Mouse (Mus musculus) liver, adult 2 months (tissue): ENCODE measurements around the gene Plcg1. TPM values are rescaled to one million over a fixed set of nuclear protein-coding genes. Genes with fewer than 3 reads are reported as not detected.

ENCODE experiments used
- DNase-seq: peaks from one replicate; pipeline ENCODE4 v3.0.0-alpha.2; 2011; ENCODE audit warnings: low read depth, low spot score; ENCODE audit errors: extremely low read depth
- H3K27ac ChIP-seq: fragments of 200-500 bp; replicated peaks from 2 replicates; pipeline ENCODE4 v1.5.1; 2012; ENCODE audit warnings: low read depth, mild to moderate bottlenecking, control low read depth, inconsistent platforms, low read length; ENCODE audit not compliant: insufficient read depth
- H3K27me3 ChIP-seq: fragments of 200-500 bp; 2 replicates; pipeline ENCODE4 v1.6.1; 2012; ENCODE audit warnings: mild to moderate bottlenecking, moderate library complexity, low read length, inconsistent platforms; ENCODE audit not compliant: control insufficient read depth, insufficient read depth
- H3K36me3 ChIP-seq: fragments of 200-500 bp; 2 replicates; pipeline ENCODE4 v1.6.1; 2012; ENCODE audit warnings: low read length, inconsistent platforms; ENCODE audit not compliant: control insufficient read depth, insufficient read depth
- H3K4me1 ChIP-seq: fragments of 200-500 bp; 2 replicates; pipeline ENCODE4 v1.6.1; 2011; ENCODE audit warnings: low read length; ENCODE audit not compliant: control insufficient read depth, insufficient read depth
- H3K4me3 ChIP-seq: fragments of 200-500 bp; 2 replicates; pipeline ENCODE4 v1.5.1; 2011; ENCODE audit warnings: low read depth, mild to moderate bottlenecking, control low read depth, low read length, moderate library complexity; ENCODE audit not compliant: insufficient read depth
- H3K79me2 ChIP-seq: fragments of 200-500 bp; 2 replicates; pipeline ENCODE4 v1.6.1; 2012; ENCODE audit warnings: inconsistent platforms, mild to moderate bottlenecking, low read length, moderate library complexity; ENCODE audit not compliant: control insufficient read depth, insufficient read depth
- H3K9ac ChIP-seq: fragments of 200-500 bp; 2 replicates; pipeline ENCODE4 v1.6.1; 2012; ENCODE audit warnings: low read depth, mild to moderate bottlenecking, control low read depth, inconsistent platforms, low read length
- CTCF ChIP-seq: fragments of 200-500 bp; IDR thresholded peaks from 2 replicates; pipeline ENCODE4 v1.5.1; 2011; ENCODE audit warnings: low read depth, low read length, control low read depth
- POLR2A ChIP-seq: fragments of 200-500 bp; IDR thresholded peaks from 2 replicates; pipeline ENCODE4 v1.6.1; 2011; ENCODE audit warnings: low read length, control low read depth; ENCODE audit not compliant: insufficient read depth; ENCODE audit errors: extremely low read depth
- WGBS: fragments of 180-500 bp; shearing (Covaris S2); methylation state at CpG from one replicate; pipeline ENCODE4 v1.1.7; 2018; 5-methylcytosine and 5-hydroxymethylcytosine counted together
- polyA plus RNA-seq: library from polyadenylated mRNA; depleted of rRNA; stranded (reverse); fragments of >200 nt; gene quantifications from 2 replicates; pipeline ENCODE4 v1.2.3, GENCODE M21; 2012; rRNA removed
- total RNA-seq: library from RNA; depleted of rRNA; stranded (reverse); fragments of >200 nt; gene quantifications from 2 replicates; pipeline ENCODE4 v1.2.3, GENCODE M21; 2014; rRNA removed

Gene Plcg1
- total and polyA plus RNA-seq, 2 experiments: 30.0 to 40.9 TPM

DNA sequence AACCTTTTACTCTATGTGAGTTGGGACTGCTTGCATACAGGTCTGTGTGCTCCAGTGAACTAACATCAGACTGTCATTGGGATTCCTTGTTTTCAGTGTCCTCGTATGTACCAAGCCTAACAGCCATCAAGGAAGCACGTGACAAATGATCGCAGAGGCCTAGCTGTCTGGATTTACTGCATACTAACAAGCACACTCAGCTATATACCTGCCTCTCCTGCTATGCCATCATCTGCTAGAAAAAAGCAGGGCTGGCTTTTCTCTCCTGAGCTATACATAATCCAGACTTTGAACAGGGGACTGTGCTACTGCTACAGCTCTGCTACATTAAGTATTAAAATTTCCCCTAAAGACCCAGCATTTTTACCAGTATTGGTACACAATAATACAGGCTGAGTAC is 71.2 kb downstream of the Plcg1 start:
- peaks cover 2% of the 10 kb centered on the region for H3K36me3 ChIP-seq
- 96% methylated on average over 3 of the region's 3 CpGs for WGBS
- no peaks in the 10 kb centered on the region for H3K27me3 ChIP-seq
- DNase-seq: no peak
- H3K4me1 ChIP-seq: peaks cover 29% of the 10 kb centered on the region
- TF ChIP-seq POLR2A: no peak
- H3K9ac ChIP-seq: no peak overlapping the region
- H3K27ac ChIP-seq: no peak overlapping the region
- H3K4me3 ChIP-seq: no peak overlapping the region
- peaks cover 17% of the 10 kb centered on the region for H3K79me2 ChIP-seq

DNA sequence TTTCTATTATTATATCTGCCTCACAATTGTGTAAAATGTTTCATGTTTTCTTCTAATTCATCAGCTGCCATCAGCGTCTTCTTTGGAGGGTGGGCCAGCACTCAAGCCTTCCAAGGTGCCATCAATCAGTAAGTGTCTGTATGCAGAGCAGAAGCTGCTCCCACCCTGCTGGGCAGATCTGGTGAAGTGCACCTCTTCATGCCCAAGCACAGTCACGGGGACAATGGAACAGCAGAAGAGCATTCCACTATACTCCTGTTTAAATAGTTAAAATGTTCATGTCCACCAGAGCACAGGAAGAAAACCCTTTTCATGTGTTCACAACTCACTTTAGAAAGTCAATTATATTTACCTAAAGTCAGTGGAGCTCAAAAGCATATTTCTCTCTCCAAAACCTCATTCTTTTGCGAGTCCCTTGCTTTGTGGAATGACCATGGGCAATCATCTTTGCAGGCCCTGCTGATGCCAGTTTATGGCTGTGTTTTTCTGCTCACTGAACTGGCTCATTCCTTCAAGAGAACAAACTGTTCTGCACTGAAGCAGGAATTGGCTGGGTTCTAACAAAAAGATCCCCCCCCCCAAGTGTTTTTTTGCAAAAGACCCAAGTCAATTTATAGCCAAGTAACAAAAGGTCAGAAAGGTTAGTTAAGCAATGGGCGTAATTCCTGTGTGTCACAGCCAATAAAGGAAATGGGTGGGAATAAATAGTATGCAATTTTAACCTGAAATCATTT is 73.9 kb downstream of the Plcg1 start:
- no peak overlapping the region; the same call in 1 of the 2 replicates for H3K9ac ChIP-seq
- H3K27ac ChIP-seq: peak overlapping the region; percentile 60
- WGBS: 46% methylated on average over 4 of the region's 4 CpGs
- H3K4me3 ChIP-seq: no peak overlapping the region
- TF ChIP-seq CTCF (no peak), POLR2A (no peak)
- H3K27me3 ChIP-seq: no peaks in the 10 kb centered on the region
- H3K79me2 ChIP-seq: peaks cover 24% of the 10 kb centered on the region
- H3K36me3 ChIP-seq: peaks cover 2% of the 10 kb centered on the region
- H3K4me1 ChIP-seq: peaks cover 21% of the 10 kb centered on the region
- DNase-seq: peak; percentile 79

DNA sequence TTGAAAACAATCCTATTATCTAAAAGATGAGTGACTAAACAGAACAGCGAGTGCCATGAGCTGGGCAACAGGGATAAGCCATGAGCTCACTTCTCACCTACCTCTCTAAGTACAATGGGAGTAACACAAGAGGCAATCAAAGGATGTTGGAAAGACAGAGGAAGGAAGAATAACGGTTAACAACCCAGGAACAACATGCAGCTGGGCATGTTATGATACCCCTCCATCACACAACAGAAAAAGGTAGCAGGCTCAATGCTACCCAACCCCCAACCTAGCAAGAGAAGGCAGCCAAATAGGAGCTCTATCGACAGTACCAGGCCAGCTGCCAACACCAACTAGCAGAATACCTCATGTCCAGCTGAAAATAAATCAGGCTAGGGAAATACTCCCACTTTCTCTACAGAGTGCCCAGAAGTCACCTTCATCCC is 75.0 kb downstream of the Plcg1 start:
- H3K4me3 ChIP-seq: no peak overlapping the region
- no peak overlapping the region for H3K9ac ChIP-seq
- DNase-seq: peak; percentile 80
- WGBS: 11% methylated on average over 3 of the region's 3 CpGs
- H3K36me3 ChIP-seq: peaks cover 2% of the 10 kb centered on the region
- no peaks in the 10 kb centered on the region for H3K27me3 ChIP-seq
- no peak for TF ChIP-seq POLR2A
- TF ChIP-seq CTCF: no peak
- peaks cover 28% of the 10 kb centered on the region for H3K4me1 ChIP-seq
- peaks cover 24% of the 10 kb centered on the region for H3K79me2 ChIP-seq
- H3K27ac ChIP-seq: peak overlapping the region; percentile 41

DNA sequence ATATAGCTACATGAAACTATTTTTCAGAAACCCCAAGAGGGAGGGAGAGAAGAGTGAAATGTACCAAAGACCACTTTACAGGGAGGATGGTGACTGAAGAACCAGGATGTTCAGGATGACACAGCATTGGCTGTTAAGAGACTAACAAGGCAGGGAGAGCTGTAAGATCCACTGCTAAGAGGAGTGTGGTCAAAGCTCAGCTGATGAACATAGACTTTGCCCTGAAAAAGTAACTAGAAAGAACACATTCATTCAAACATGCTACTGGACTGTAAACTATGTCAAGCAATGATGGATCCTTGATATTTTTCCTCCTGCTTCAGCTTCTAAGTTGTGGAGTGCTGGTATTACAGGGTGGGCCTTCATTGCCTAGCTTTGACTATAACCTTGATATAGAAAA is 79.3 kb downstream of the Plcg1 start:
- TF ChIP-seq CTCF: no peak
- peaks cover 10% of the 10 kb centered on the region for H3K79me2 ChIP-seq

DNA sequence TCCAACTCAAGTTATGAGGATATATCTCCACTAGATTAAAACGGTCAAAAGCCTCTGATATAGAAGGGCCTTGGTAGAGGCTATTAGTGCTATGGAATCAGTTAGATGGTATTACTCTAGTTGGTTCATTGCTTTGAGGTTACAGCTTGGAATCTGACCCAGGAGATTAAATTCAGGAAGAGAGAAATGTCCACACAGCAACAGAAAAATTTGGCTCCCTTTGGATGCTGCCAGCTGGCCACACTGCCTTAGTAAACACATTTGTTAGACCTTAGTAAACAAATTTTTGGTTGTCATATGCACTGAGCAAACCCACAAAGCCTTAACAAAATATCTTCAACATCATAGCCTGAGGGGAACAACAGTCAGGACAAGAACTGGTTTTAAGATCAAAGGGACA is 79.7 kb downstream of the Plcg1 start:
- Histone ChIP-seq H3K4me3 (no peak overlapping the region), H3K4me1 (peaks cover 25% of the 10 kb centered on the region), H3K36me3 (peaks cover 4% of the 10 kb centered on the region), H3K79me2 (peaks cover 11% of the 10 kb centered on the region), H3K27me3 (no peaks in the 10 kb centered on the region), H3K9ac (no peak overlapping the region), H3K27ac (no peak overlapping the region)
- 60% methylated on average over 1 of the region's 1 CpGs for WGBS
- DNase-seq: peak; percentile 90
- TF ChIP-seq CTCF (no peak), POLR2A (no peak)

More for the DNA sequence above, 79.3 kb downstream of the Plcg1 start:
- DNase-seq: peak; percentile 81
- peak overlapping the region; percentile 22 for H3K27ac ChIP-seq
- no peak overlapping the region for H3K4me3 ChIP-seq
- H3K9ac ChIP-seq: no peak overlapping the region
- H3K36me3 ChIP-seq: peaks cover 3% of the 10 kb centered on the region
- no peaks in the 10 kb centered on the region for H3K27me3 ChIP-seq
- peaks cover 26% of the 10 kb centered on the region for H3K4me1 ChIP-seq

Other genes with a start within 250 kb of the Plcg1 start
- gene Top1, start 85.4 kb upstream of the Plcg1 start, total RNA-seq: 20.1 and 26.1 TPM in 2 replicates
- gene Top1, start 85.4 kb upstream of the Plcg1 start, polyA plus RNA-seq: 6.0 and 6.2 TPM in 2 replicates
- 33.5 and 45.3 TPM in 2 replicates for gene Zhx3, start 141.7 kb downstream of the Plcg1 start, total RNA-seq
- gene Zhx3, start 141.7 kb downstream of the Plcg1 start, polyA plus RNA-seq: 11.9 and 12.3 TPM in 2 replicates
- 2.8 and 4.0 TPM in 2 replicates for gene Lpin3, start 149.4 kb downstream of the Plcg1 start, total RNA-seq
- 2.7 and 3.6 TPM in 2 replicates for gene Lpin3, start 149.4 kb downstream of the Plcg1 start, polyA plus RNA-seq
- not detected in 2 replicates for gene Emilin3, start 181.0 kb downstream of the Plcg1 start, total RNA-seq
- gene Emilin3, start 181.0 kb downstream of the Plcg1 start, polyA plus RNA-seq: 0.02 TPM in 1 of 2 replicates, not detected in the other